Mouse (Mus musculus): ENCODE measurements around the gene Tex14. TPM values are rescaled to one million over a fixed set of nuclear protein-coding genes. Genes with fewer than 3 reads are reported as not detected.

Gene Tex14
- polyA plus RNA-seq, 1 experiment from 2014 or later, result 1.7 TPM

- no peak for ATAC-seq (ENCODE audit: insufficient number of reproducible peaks, low FRiP score, low TSS enrichment, low read depth)
- 13% methylated on average over 6 of the region's 6 CpGs for WGBS
- Histone ChIP-seq H3K9me3 (replicated peaks) (no peaks in the 10 kb centered on the region), H3K36me3 (no peaks in the 10 kb centered on the region), H3K4me2 (replicated peaks) (peak overlapping the region; percentile 94), H3K9ac (no peak overlapping the region), H3K4me3 (replicated peaks) (peak overlapping the region; percentile 57), H3K27ac (replicated peaks) (no peak overlapping the region), H3K4me1 (peaks cover 20% of the 10 kb centered on the region), H3K27me3 (no peaks in the 10 kb centered on the region)
Observed at GRCm38 (mm10) chr11:87577601-87578248, 172.9 kb downstream of the Tex14 start.

- H3K4me1 ChIP-seq, result peaks cover 20% of the 10 kb centered on the region
- peak overlapping the region; percentile 57 for H3K4me3 ChIP-seq (replicated peaks)
- H3K4me2 ChIP-seq (replicated peaks), result peak overlapping the region; percentile 94
- H3K36me3 ChIP-seq, result no peaks in the 10 kb centered on the region
- 1% methylated on average over 40 of the region's 40 CpGs for WGBS
- H3K9me3 ChIP-seq (replicated peaks), result no peaks in the 10 kb centered on the region
- peak overlapping the region; percentile 39 for H3K9ac ChIP-seq
- peak; percentile 59; the same call in 1 of the 2 replicates for ATAC-seq (ENCODE audit: insufficient number of reproducible peaks, low FRiP score, low TSS enrichment, low read depth)
- no peaks in the 10 kb centered on the region for H3K27me3 ChIP-seq
- H3K27ac ChIP-seq (replicated peaks), result peak overlapping the region; percentile 48; the same call in 1 of the 2 replicates
Observed at GRCm38 (mm10) chr11:87578249-87578962, 173.5 kb downstream of the Tex14 start.

GRCm38 (mm10) chr11:87578963-87579601, 174.2 kb downstream of the Tex14 start:
- 21% methylated on average over 10 of the region's 10 CpGs for WGBS
- ATAC-seq (ENCODE audit: insufficient number of reproducible peaks, low FRiP score, low TSS enrichment, low read depth), result 0 out of 2 replicates have a peak, but pooled peaks have one; percentile 20
- H3K27ac ChIP-seq (replicated peaks), result no peak overlapping the region

GRCm38 (mm10) chr11:87579713-87580112, 174.8 kb downstream of the Tex14 start:
- 47% methylated on average over 1 of the region's 1 CpGs for WGBS
- Histone ChIP-seq H3K4me2 (replicated peaks) (no peak overlapping the region), H3K27ac (replicated peaks) (no peak overlapping the region), H3K9ac (no peak overlapping the region), H3K4me3 (replicated peaks) (no peak overlapping the region), H3K27me3 (no peaks in the 10 kb centered on the region), H3K9me3 (replicated peaks) (no peaks in the 10 kb centered on the region), H3K4me1 (peaks cover 18% of the 10 kb centered on the region), H3K36me3 (no peaks in the 10 kb centered on the region)
- no peak for ATAC-seq (ENCODE audit: insufficient number of reproducible peaks, low FRiP score, low TSS enrichment, low read depth)

More at GRCm38 (mm10) chr11:87578963-87579601, 174.2 kb downstream of the Tex14 start:
- Histone ChIP-seq H3K9me3 (replicated peaks) (no peaks in the 10 kb centered on the region), H3K9ac (no peak overlapping the region), H3K27me3 (no peaks in the 10 kb centered on the region), H3K36me3 (no peaks in the 10 kb centered on the region), H3K4me1 (peaks cover 20% of the 10 kb centered on the region), H3K4me2 (replicated peaks) (peak overlapping the region; percentile 94), H3K4me3 (replicated peaks) (peak overlapping the region; percentile 57)

- no peak for ATAC-seq (ENCODE audit: insufficient number of reproducible peaks, low FRiP score, low TSS enrichment, low read depth)
- no peak overlapping the region for H3K9ac ChIP-seq
- H3K27me3 ChIP-seq, result no peaks in the 10 kb centered on the region
- no peak overlapping the region for H3K27ac ChIP-seq (replicated peaks)
- H3K36me3 ChIP-seq, result no peaks in the 10 kb centered on the region
- peaks cover 17% of the 10 kb centered on the region for H3K4me1 ChIP-seq
- H3K4me2 ChIP-seq (replicated peaks), result no peak overlapping the region
- H3K4me3 ChIP-seq (replicated peaks), result no peak overlapping the region
- no peaks in the 10 kb centered on the region for H3K9me3 ChIP-seq (replicated peaks)
- WGBS, result 54% methylated on average over 9 of the region's 10 CpGs
Observed at GRCm38 (mm10) chr11:87580543-87581085, 175.7 kb downstream of the Tex14 start.

GRCm38 (mm10) chr11:87581161-87581865, 176.4 kb downstream of the Tex14 start:
- Histone ChIP-seq H3K4me2 (replicated peaks) (no peak overlapping the region), H3K4me1 (peaks cover 17% of the 10 kb centered on the region), H3K4me3 (replicated peaks) (no peak overlapping the region), H3K27ac (replicated peaks) (no peak overlapping the region), H3K36me3 (no peaks in the 10 kb centered on the region), H3K9me3 (replicated peaks) (no peaks in the 10 kb centered on the region), H3K9ac (no peak overlapping the region), H3K27me3 (no peaks in the 10 kb centered on the region)
- 87% methylated on average over 12 of the region's 12 CpGs for WGBS
- ATAC-seq (ENCODE audit: insufficient number of reproducible peaks, low FRiP score, low TSS enrichment, low read depth), result no peak

- WGBS, result 83% methylated on average over 8 of the region's 8 CpGs
Observed at GRCm38 (mm10) chr11:87581933-87582710, 177.3 kb downstream of the Tex14 start.

GRCm38 (mm10) chr11:87583291-87584034, 178.6 kb downstream of the Tex14 start:
- H3K4me1 ChIP-seq, result peaks cover 5% of the 10 kb centered on the region
- no peak overlapping the region for H3K4me3 ChIP-seq (replicated peaks)
- H3K9ac ChIP-seq, result no peak overlapping the region
- no peaks in the 10 kb centered on the region for H3K27me3 ChIP-seq
- H3K4me2 ChIP-seq (replicated peaks), result no peak overlapping the region
- no peak for ATAC-seq (ENCODE audit: insufficient number of reproducible peaks, low FRiP score, low TSS enrichment, low read depth)
- WGBS, result 81% methylated on average over 6 of the region's 6 CpGs
- no peaks in the 10 kb centered on the region for H3K9me3 ChIP-seq (replicated peaks)
- H3K27ac ChIP-seq (replicated peaks), result no peak overlapping the region
- no peaks in the 10 kb centered on the region for H3K36me3 ChIP-seq

More at GRCm38 (mm10) chr11:87581933-87582710, 177.3 kb downstream of the Tex14 start:
- H3K4me3 ChIP-seq (replicated peaks), result no peak overlapping the region
- no peak overlapping the region for H3K9ac ChIP-seq
- peaks cover 17% of the 10 kb centered on the region for H3K4me1 ChIP-seq
- no peaks in the 10 kb centered on the region for H3K9me3 ChIP-seq (replicated peaks)
- H3K36me3 ChIP-seq, result no peaks in the 10 kb centered on the region
- H3K27ac ChIP-seq (replicated peaks), result no peak overlapping the region
- ATAC-seq (ENCODE audit: insufficient number of reproducible peaks, low FRiP score, low TSS enrichment, low read depth), result no peak
- no peaks in the 10 kb centered on the region for H3K27me3 ChIP-seq
- H3K4me2 ChIP-seq (replicated peaks), result no peak overlapping the region

GRCm38 (mm10) chr11:87584711-87585505, 180.0 kb downstream of the Tex14 start:
- Histone ChIP-seq H3K9ac (no peak overlapping the region), H3K4me1 (peaks cover 7% of the 10 kb centered on the region; the same call in 1 of the 2 replicates), H3K27me3 (no peaks in the 10 kb centered on the region), H3K36me3 (no peaks in the 10 kb centered on the region), H3K9me3 (replicated peaks) (no peaks in the 10 kb centered on the region), H3K27ac (replicated peaks) (no peak overlapping the region), H3K4me2 (replicated peaks) (no peak overlapping the region), H3K4me3 (replicated peaks) (no peak overlapping the region)
- ATAC-seq (ENCODE audit: insufficient number of reproducible peaks, low FRiP score, low TSS enrichment, low read depth), result no peak
- 70% methylated on average over 10 of the region's 10 CpGs for WGBS

Data from embryonic facial prominence, embryonic 15.5 days (tissue).